Mouse (Mus musculus) ES-Bruce4 (cell line): ENCODE results near the gene 4933411K16Rik. TPM values are rescaled to one million over a fixed set of nuclear protein-coding genes. Genes with fewer than 3 reads are reported as not detected.

Experiments used
- H3K27ac ChIP-seq: 2 replicates; pipeline ENCODE4 v1.5.1; 2012; ENCODE audit warnings: low read length, inconsistent platforms; ENCODE audit not compliant: insufficient read depth
- H3K27me3 ChIP-seq: 2 replicates; pipeline ENCODE4 v1.6.1; 2012; ENCODE audit warnings: mild to moderate bottlenecking, low read length, inconsistent platforms; ENCODE audit not compliant: control insufficient read depth, poor library complexity, insufficient read depth, severe bottlenecking
- H3K36me3 ChIP-seq: 2 replicates; pipeline ENCODE4 v1.6.1; 2012; ENCODE audit warnings: inconsistent platforms, mild to moderate bottlenecking, low read length, moderate library complexity; ENCODE audit not compliant: control insufficient read depth, poor library complexity, insufficient read depth, severe bottlenecking
- H3K4me1 ChIP-seq: one replicate; pipeline ENCODE4 v1.8.1; 2011; ENCODE audit warnings: low read length; ENCODE audit not compliant: control insufficient read depth, insufficient read depth
- H3K4me3 ChIP-seq: 2 replicates; pipeline ENCODE4 v1.5.1; 2011; ENCODE audit warnings: low read depth, mild to moderate bottlenecking, low read length
- H3K9ac ChIP-seq: 2 replicates; pipeline ENCODE4 v1.6.1; 2012; ENCODE audit warnings: low read depth, mild to moderate bottlenecking, inconsistent platforms; ENCODE audit not compliant: poor library complexity, severe bottlenecking
- H3K9me3 ChIP-seq: replicated peaks from 2 replicates; pipeline ENCODE4 v1.6.1; 2012; ENCODE audit warnings: mild to moderate bottlenecking, low read length, inconsistent platforms; ENCODE audit not compliant: control insufficient read depth, poor library complexity, insufficient read depth, severe bottlenecking
- CTCF ChIP-seq: IDR thresholded peaks from one replicate; pipeline ENCODE4 v1.8.1; 2011; ENCODE audit warnings: low read depth, low read length
- EP300 ChIP-seq: IDR thresholded peaks from 2 replicates; pipeline ENCODE4 v1.6.1; 2011; ENCODE audit warnings: low read depth, low read length; ENCODE audit not compliant: insufficient read depth
- POLR2A ChIP-seq: IDR thresholded peaks from one replicate; pipeline ENCODE4 v1.8.1; 2011; ENCODE audit warnings: low read length; ENCODE audit not compliant: insufficient read depth
- polyA plus RNA-seq: library from polyadenylated mRNA; stranded (reverse); fragments of >200 nt; gene quantifications from 2 replicates; pipeline ENCODE4 v1.2.4, GENCODE M21; 2011; ENCODE audit warnings: low read depth; ENCODE audit not compliant: missing spikeins, insufficient read depth, insufficient read length

The 4933411K16Rik gene
- not detected in 2 replicates for polyA plus RNA-seq

GRCm38 (mm10) chr19:42051948-42052347 is at the start of gene 4933411K16Rik:
TSS of gene 4933411K16Rik (plus strand) at chr19:42052248.
- no peaks in the 10 kb centered on the region for H3K36me3 ChIP-seq
- no peak for TF ChIP-seq POLR2A
- no peak for TF ChIP-seq CTCF
- TF ChIP-seq EP300 = no peak
- H3K9me3 ChIP-seq = no peaks in the 10 kb centered on the region
- H3K4me1 ChIP-seq = no peaks in the 10 kb centered on the region
- no peak within 1 kb of the TSS for H3K9ac ChIP-seq
- H3K4me3 ChIP-seq = no peak within 1 kb of the TSS
- H3K27ac ChIP-seq = no peak within 1 kb of the TSS
- H3K27me3 ChIP-seq = no peaks in the 10 kb centered on the region

- Histone ChIP-seq H3K9ac (no peak overlapping the region), H3K4me1 (peaks cover 10% of the 10 kb centered on the region), H3K9me3 (no peaks in the 10 kb centered on the region), H3K36me3 (no peaks in the 10 kb centered on the region), H3K27me3 (no peaks in the 10 kb centered on the region), H3K27ac (no peak overlapping the region), H3K4me3 (no peak overlapping the region)
- TF ChIP-seq EP300 (no peak), POLR2A (no peak), CTCF (no peak)
Measured at GRCm38 (mm10) chr19:42004258-42004657, 47.8 kb upstream of the 4933411K16Rik start.

GRCm38 (mm10) chr19:42005616-42006015 is 46.4 kb upstream of the 4933411K16Rik start:
- Histone ChIP-seq H3K4me1 (peaks cover 8% of the 10 kb centered on the region), H3K4me3 (no peak overlapping the region), H3K27ac (no peak overlapping the region), H3K36me3 (no peaks in the 10 kb centered on the region), H3K9ac (no peak overlapping the region), H3K27me3 (no peaks in the 10 kb centered on the region), H3K9me3 (no peaks in the 10 kb centered on the region)
- TF ChIP-seq POLR2A = no peak
- no peak for TF ChIP-seq EP300

GRCm38 (mm10) chr19:42006568-42006967 is 45.5 kb upstream of the 4933411K16Rik start:
- no peaks in the 10 kb centered on the region for H3K9me3 ChIP-seq
- no peak overlapping the region for H3K4me3 ChIP-seq
- no peak for TF ChIP-seq EP300
- TF ChIP-seq POLR2A = no peak
- TF ChIP-seq CTCF = no peak
- H3K27ac ChIP-seq = no peak overlapping the region
- H3K9ac ChIP-seq = no peak overlapping the region
- H3K27me3 ChIP-seq = no peaks in the 10 kb centered on the region
- H3K36me3 ChIP-seq = no peaks in the 10 kb centered on the region
- H3K4me1 ChIP-seq = peaks cover 8% of the 10 kb centered on the region

GRCm38 (mm10) chr19:42008586-42008985 is 43.5 kb upstream of the 4933411K16Rik start:
- H3K9me3 ChIP-seq = no peaks in the 10 kb centered on the region
- no peak overlapping the region for H3K4me3 ChIP-seq
- no peaks in the 10 kb centered on the region for H3K27me3 ChIP-seq
- no peaks in the 10 kb centered on the region for H3K36me3 ChIP-seq
- H3K27ac ChIP-seq = peak overlapping the region; percentile 3; the same call in 1 of the 2 replicates
- no peak for TF ChIP-seq CTCF
- no peak for TF ChIP-seq EP300
- no peak for TF ChIP-seq POLR2A
- H3K4me1 ChIP-seq = peaks cover 8% of the 10 kb centered on the region
- no peak overlapping the region for H3K9ac ChIP-seq

GRCm38 (mm10) chr19:42009067-42009466 is 43.0 kb upstream of the 4933411K16Rik start:
- H3K4me1 ChIP-seq = peaks cover 8% of the 10 kb centered on the region
- no peaks in the 10 kb centered on the region for H3K27me3 ChIP-seq
- H3K9me3 ChIP-seq = no peaks in the 10 kb centered on the region
- H3K36me3 ChIP-seq = no peaks in the 10 kb centered on the region
- no peak overlapping the region for H3K4me3 ChIP-seq
- TF ChIP-seq POLR2A = no peak
- no peak for TF ChIP-seq CTCF
- TF ChIP-seq EP300 = no peak
- H3K27ac ChIP-seq = peak overlapping the region; percentile 3; the same call in 1 of the 2 replicates
- no peak overlapping the region for H3K9ac ChIP-seq
